Mouse (Mus musculus): ENCODE measurements around the gene Kansl1. TPM values are rescaled to one million over a fixed set of nuclear protein-coding genes. Genes with fewer than 3 reads are reported as not detected.

Kansl1 gene
- polyA plus RNA-seq, 1 experiment from 2014 or later: 33.6 TPM

DNA sequence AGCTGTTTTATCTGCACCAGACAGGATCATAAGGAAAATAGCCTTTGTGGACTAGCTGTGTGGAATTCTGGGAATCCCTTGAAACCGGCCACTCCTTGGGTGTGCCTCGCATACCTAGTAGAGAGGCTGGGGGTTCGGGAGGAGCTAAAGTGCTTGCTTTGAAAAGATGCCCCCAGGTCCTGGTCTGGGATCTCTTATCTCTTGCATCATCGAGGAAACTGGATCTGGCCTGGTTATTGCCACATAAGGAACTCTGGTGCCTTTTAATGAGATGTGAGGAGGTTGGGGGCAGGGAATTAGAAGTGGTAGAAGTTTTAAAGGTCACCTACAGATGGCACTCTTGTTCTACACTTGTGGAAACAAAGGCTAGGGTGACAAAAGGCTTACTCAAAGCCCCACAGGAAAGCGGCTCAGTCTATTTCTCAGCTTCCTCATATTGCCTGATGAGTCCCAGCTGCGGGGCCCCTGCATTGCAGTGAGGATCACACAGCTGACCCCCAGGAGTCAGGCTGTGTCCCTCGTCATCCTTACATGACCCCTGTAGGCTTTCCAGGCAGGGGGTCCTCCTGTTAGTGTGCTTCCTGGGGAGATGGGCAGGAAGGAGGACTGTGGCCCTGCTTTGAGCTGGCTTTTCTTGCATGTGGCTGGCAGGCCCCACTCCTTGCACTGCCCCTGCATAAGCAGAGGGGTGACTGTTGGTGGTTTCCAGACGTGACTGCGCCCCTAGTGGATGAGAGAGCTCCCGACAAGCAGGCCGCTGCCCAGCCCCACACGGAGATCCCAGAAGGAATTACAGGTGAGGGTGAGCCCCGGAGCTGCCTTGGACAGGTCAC, 179.2 kb downstream of the Kansl1 start:
- no peaks in the 10 kb centered on the region for H3K9me3 ChIP-seq (ENCODE audit: control insufficient read depth, low read length)
- 17% methylated on average over 13 of the region's 13 CpGs for WGBS
- H3K27me3 ChIP-seq (ENCODE audit: control insufficient read depth, insufficient read depth, low read length): no peaks in the 10 kb centered on the region
- peak; percentile 87 for DNase-seq (ENCODE audit: low spot score)
- peak overlapping the region; percentile 70 for H3K27ac ChIP-seq (replicated peaks; ENCODE audit: low read depth, low read length)
- peak; percentile 74 for ATAC-seq (ENCODE audit: insufficient number of reproducible peaks, low FRiP score, low TSS enrichment, low read depth)
- peak overlapping the region; percentile 49; the same call in 1 of the 2 replicates for H3K9ac ChIP-seq (ENCODE audit: low read length)
- no peaks in the 10 kb centered on the region for H3K4me1 ChIP-seq (ENCODE audit: control insufficient read depth, insufficient read depth, low read length)
- H3K4me3 ChIP-seq (ENCODE audit: low read depth, low read length): no peak overlapping the region
- no peaks in the 10 kb centered on the region for H3K36me3 ChIP-seq (ENCODE audit: control insufficient read depth, insufficient read depth, low read length)
- H3K4me2 ChIP-seq (ENCODE audit: low read depth, severe bottlenecking): no peak overlapping the region

DNA sequence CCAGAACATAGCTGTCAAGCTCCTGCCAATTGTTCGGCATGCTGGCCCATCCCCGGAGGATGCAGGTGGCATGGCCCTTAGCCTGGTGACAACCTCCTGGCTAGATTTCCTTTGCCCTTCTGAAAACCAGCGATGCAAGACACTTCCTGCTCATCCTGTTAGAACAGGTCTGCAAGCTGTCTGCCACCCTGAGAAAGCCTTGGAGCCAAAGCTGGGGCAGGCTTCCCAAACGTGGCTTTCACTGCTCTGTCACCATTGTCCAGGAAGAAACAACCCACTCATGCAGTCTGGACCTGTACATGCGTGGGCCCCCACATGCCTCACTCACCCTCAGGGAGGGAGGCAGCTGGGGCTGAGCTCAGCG, 179.8 kb downstream of the Kansl1 start:
- ATAC-seq (ENCODE audit: insufficient number of reproducible peaks, low FRiP score, low TSS enrichment, low read depth): no peak
- H3K4me1 ChIP-seq (ENCODE audit: control insufficient read depth, insufficient read depth, low read length): no peaks in the 10 kb centered on the region

GRCm38 (mm10) chr11:104287113-104287512, 181.5 kb downstream of the Kansl1 start:
- no peaks in the 10 kb centered on the region for H3K9me3 ChIP-seq (ENCODE audit: control insufficient read depth, low read length)
- ATAC-seq (ENCODE audit: insufficient number of reproducible peaks, low FRiP score, low TSS enrichment, low read depth) (no peak), DNase-seq (ENCODE audit: low spot score) (no peak)
- H3K9ac ChIP-seq (ENCODE audit: low read length): no peak overlapping the region
- H3K4me1 ChIP-seq (ENCODE audit: control insufficient read depth, insufficient read depth, low read length): no peaks in the 10 kb centered on the region
- no peaks in the 10 kb centered on the region for H3K27me3 ChIP-seq (ENCODE audit: control insufficient read depth, insufficient read depth, low read length)
- WGBS: 96% methylated on average over 18 of the region's 18 CpGs
- H3K4me2 ChIP-seq (ENCODE audit: low read depth, severe bottlenecking): no peak overlapping the region
- no peak overlapping the region for H3K27ac ChIP-seq (replicated peaks; ENCODE audit: low read depth, low read length)
- H3K36me3 ChIP-seq (ENCODE audit: control insufficient read depth, insufficient read depth, low read length): no peaks in the 10 kb centered on the region
- no peak overlapping the region for H3K4me3 ChIP-seq (ENCODE audit: low read depth, low read length)

More for the DNA sequence above, 179.8 kb downstream of the Kansl1 start:
- no peak overlapping the region for H3K4me3 ChIP-seq (ENCODE audit: low read depth, low read length)
- WGBS: 51% methylated on average over 6 of the region's 6 CpGs
- no peaks in the 10 kb centered on the region for H3K27me3 ChIP-seq (ENCODE audit: control insufficient read depth, insufficient read depth, low read length)
- H3K36me3 ChIP-seq (ENCODE audit: control insufficient read depth, insufficient read depth, low read length): no peaks in the 10 kb centered on the region
- no peak for DNase-seq (ENCODE audit: low spot score)
- H3K9me3 ChIP-seq (ENCODE audit: control insufficient read depth, low read length): no peaks in the 10 kb centered on the region
- H3K4me2 ChIP-seq (ENCODE audit: low read depth, severe bottlenecking): no peak overlapping the region
- H3K27ac ChIP-seq (replicated peaks; ENCODE audit: low read depth, low read length): no peak overlapping the region
- H3K9ac ChIP-seq (ENCODE audit: low read length): no peak overlapping the region

Small RNA genes lying within 50 kb of the gene (microRNA-seq; reads per million reads assigned to microRNA genes)
- gene Gm47315: not detected

Other genes with a start within 250 kb of the Kansl1 start
- 1.1 and 1.2 TPM in 2 replicates for gene Mapt, start 237.5 kb downstream of the Kansl1 start, polyA plus RNA-seq (2014; fragmentation: Nextera tagmentation; extraction: Ambion mirVana)
- 57.6 and 64.2 TPM in 2 replicates for gene Cdc27, start 81.8 kb upstream of the Kansl1 start, polyA plus RNA-seq (2014; fragmentation: Nextera tagmentation; extraction: Ambion mirVana)
- gene Myl4, start 81.8 kb upstream of the Kansl1 start, polyA plus RNA-seq (2014; fragmentation: Nextera tagmentation; extraction: Ambion mirVana): 4.1 and 6.0 TPM in 2 replicates
- 1.1 and 1.4 TPM in 2 replicates for gene Itgb3, start 139.1 kb upstream of the Kansl1 start, polyA plus RNA-seq (2014; fragmentation: Nextera tagmentation; extraction: Ambion mirVana)
- gene Gm11639, start 216.8 kb upstream of the Kansl1 start, polyA plus RNA-seq (2014; fragmentation: Nextera tagmentation; extraction: Ambion mirVana): not detected in 2 replicates